Mouse (Mus musculus) small intestine, adult 2 months (tissue): ENCODE data around the gene Syne2.
"Not testable (repeated sequence)": the region's sequence is repeated elsewhere in the genome, so short reads cannot be mapped to it uniquely, and the experiment has no call there.

ENCODE experiments used
- CTCF ChIP-seq: fragments of 200-500 bp; IDR thresholded peaks from 2 replicates; pipeline ENCODE4 v1.5.1; 2012; ENCODE audit warnings: low read depth, mild to moderate bottlenecking, control low read depth, inconsistent platforms, low read length, moderate library complexity, mixed read lengths; ENCODE audit not compliant: insufficient replicate concordance, insufficient read length; ENCODE audit errors: extremely low read depth
- POLR2A ChIP-seq: fragments of 200-500 bp; IDR thresholded peaks from 2 replicates; pipeline ENCODE4 v1.6.1; 2012; ENCODE audit warnings: low read depth, mild to moderate bottlenecking, control low read depth, inconsistent platforms, low read length, moderate library complexity

GRCm38 (mm10) chr12:76133081-76133480 lies 315.1 kb downstream of the Syne2 start:
- TF ChIP-seq CTCF, POLR2A: not testable (repeated sequence)
